Mouse (Mus musculus) C2C12 (cell line): ENCODE measurements around the gene Sema7a.

ENCODE experiments used
- CEBPB ChIP-seq: IDR thresholded peaks from one replicate; pipeline ENCODE4 v1.6.1; 2011; ENCODE audit warnings: low read depth, mild to moderate bottlenecking, control low read depth, moderate library complexity
- CTCF ChIP-seq: IDR thresholded peaks from one replicate; pipeline ENCODE4 v1.5.1; 2011; ENCODE audit not compliant: control insufficient read depth, insufficient read depth, insufficient read length
- FOSL1 ChIP-seq: IDR thresholded peaks from one replicate; pipeline ENCODE4 v1.8.0; 2011; ENCODE audit warnings: mild to moderate bottlenecking, low read length; ENCODE audit not compliant: poor library complexity, insufficient read depth, severe bottlenecking
- MAX ChIP-seq: IDR thresholded peaks from one replicate; pipeline ENCODE4 v1.6.1; 2011; ENCODE audit warnings: mild to moderate bottlenecking, control low read depth
- MYOD1 ChIP-seq: IDR thresholded peaks from one replicate; pipeline ENCODE4 v1.6.1; 2011; ENCODE audit warnings: low read depth; ENCODE audit not compliant: control insufficient read depth, insufficient read length
- MYOG ChIP-seq: IDR thresholded peaks from one replicate; pipeline ENCODE4 v1.6.1; 2011; ENCODE audit not compliant: control insufficient read depth, insufficient read length; ENCODE audit errors: extremely low read depth
- USF1 ChIP-seq: IDR thresholded peaks from one replicate; pipeline ENCODE4 v1.6.1; 2011; ENCODE audit warnings: low read depth, mild to moderate bottlenecking, control low read depth, moderate library complexity

DNA sequence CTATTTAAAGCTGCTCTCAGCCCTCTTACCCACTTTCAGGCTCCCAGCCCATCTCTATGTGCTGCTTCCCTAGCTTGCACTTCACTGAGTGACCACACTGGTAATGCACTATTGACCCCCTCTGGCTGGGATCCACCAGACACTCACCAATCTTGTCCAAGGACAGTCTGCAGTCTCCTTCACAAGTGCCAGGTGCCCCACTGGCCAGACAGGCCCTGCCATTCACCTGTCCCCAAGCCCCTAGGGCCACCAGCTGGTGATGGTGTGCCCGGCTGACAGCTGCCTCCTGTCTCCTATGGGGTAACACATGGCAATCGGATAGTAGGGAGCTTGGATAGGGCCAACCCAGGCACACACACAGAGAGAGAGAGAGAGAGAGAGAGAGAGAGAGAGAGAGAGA, 2.1 kb downstream of the Sema7a start:
- TF ChIP-seq CTCF (no peak), MAX (no peak), MYOG (no peak), MYOD1 (no peak), USF1 (no peak), FOSL1 (no peak), CEBPB (no peak)
